Mouse (Mus musculus) hindbrain, embryonic 15.5 days (tissue): ENCODE data around the gene Dock7. TPM values are rescaled to one million over a fixed set of nuclear protein-coding genes. Genes with fewer than 3 reads are reported as not detected.
A peak's percentile ranks its signal among the peaks of the same experiment; 100 is the strongest.

ENCODE experiments used
- ATAC-seq: fragments of 200-750 bp; cut with Nextera tagmentation; 2 replicates; pipeline ENCODE4 v1.8.0; 2017; ENCODE audit warnings: low read depth, moderate number of reproducible peaks, moderate TSS enrichment; ENCODE audit not compliant: low FRiP score
- H3K27ac ChIP-seq: fragments of 300-500 bp; sonication (generic); replicated peaks from 2 replicates; pipeline ENCODE4 v1.5.1; 2015; ENCODE audit warnings: mild to moderate bottlenecking, inconsistent platforms
- H3K27me3 ChIP-seq: fragments of 300-500 bp; sonication (generic); 2 replicates; pipeline ENCODE4 v1.6.1; 2015; ENCODE audit warnings: control low read depth, inconsistent platforms
- H3K36me3 ChIP-seq: fragments of 300-500 bp; sonication (generic); 2 replicates; pipeline ENCODE4 v1.6.1; 2015; ENCODE audit warnings: control low read depth, inconsistent platforms
- H3K4me1 ChIP-seq: fragments of 300-500 bp; sonication (generic); replicated peaks from 2 replicates; pipeline ENCODE4 v1.6.1; 2015; ENCODE audit warnings: control low read depth, inconsistent platforms
- H3K4me2 ChIP-seq: fragments of 300-500 bp; sonication (generic); 2 replicates; pipeline ENCODE4 v1.6.1; 2015; ENCODE audit warnings: moderate library complexity, mild to moderate bottlenecking, inconsistent platforms
- H3K4me3 ChIP-seq: fragments of 300-500 bp; sonication (generic); 2 replicates; pipeline ENCODE4 v1.5.1; 2015; ENCODE audit warnings: mild to moderate bottlenecking, inconsistent platforms
- H3K9ac ChIP-seq: fragments of 300-500 bp; sonication (generic); 2 replicates; pipeline ENCODE4 v1.6.1; 2015; ENCODE audit warnings: inconsistent platforms
- H3K9me3 ChIP-seq: fragments of 300-500 bp; sonication (generic); 2 replicates; pipeline ENCODE4 v1.6.1; 2016; ENCODE audit warnings: control low read depth, inconsistent platforms
- WGBS: fragments of 180-500 bp; shearing (Covaris S2); methylation state at CpG from one replicate; pipeline ENCODE4 v1.1.7; 2015; 5-methylcytosine and 5-hydroxymethylcytosine counted together
- polyA plus RNA-seq: library from polyadenylated mRNA; unstranded; fragments of >200 nt; fragmentation: Nextera tagmentation; extraction: Ambion mirVana; gene quantifications from 2 replicates; pipeline ENCODE4 v1.2.1, GENCODE M21; 2015

Gene Dock7
- polyA plus RNA-seq, result 58.1 and 59.1 TPM in 2 replicates

- H3K4me1 ChIP-seq, result peaks cover 53% of the 10 kb centered on the region
- peak; percentile 94 for ATAC-seq
- peak within 1 kb of the TSS; percentile 96 for H3K27ac ChIP-seq
- H3K4me2 ChIP-seq, result peak within 1 kb of the TSS; percentile 57
- H3K9ac ChIP-seq, result peak within 1 kb of the TSS; percentile 99
- H3K4me3 ChIP-seq, result peak within 1 kb of the TSS; percentile 96
- no peaks in the 10 kb centered on the region for H3K27me3 ChIP-seq
- H3K9me3 ChIP-seq, result no peaks in the 10 kb centered on the region
- no peaks in the 10 kb centered on the region for H3K36me3 ChIP-seq
- 0% methylated on average over 68 of the region's 117 CpGs for WGBS
Observed at GRCm38 (mm10) chr4:99120211-99121122, at the start of gene Dock7. Dock7 (minus strand) TSS chr4:99120915.

GRCm38 (mm10) chr4:99168869-99169268 lies 48.2 kb upstream of the Dock7 start:
- ATAC-seq, result no peak

GRCm38 (mm10) chr4:99163547-99163946 lies 42.8 kb upstream of the Dock7 start:
- 0 out of 2 replicates have a peak, but pooled peaks cover 8% of the 10 kb centered on the region for H3K27me3 ChIP-seq
- no peak for ATAC-seq
- H3K9ac ChIP-seq, result no peak overlapping the region
- H3K4me1 ChIP-seq, result peaks cover 10% of the 10 kb centered on the region; the same call in 1 of the 2 replicates
- H3K4me2 ChIP-seq, result no peak overlapping the region
- H3K36me3 ChIP-seq, result no peaks in the 10 kb centered on the region
- H3K4me3 ChIP-seq, result no peak overlapping the region
- H3K9me3 ChIP-seq, result no peaks in the 10 kb centered on the region
- 13% methylated on average over 4 of the region's 4 CpGs for WGBS
- no peak overlapping the region for H3K27ac ChIP-seq

More at GRCm38 (mm10) chr4:99168869-99169268, 48.2 kb upstream of the Dock7 start:
- Histone ChIP-seq H3K9me3 (no peaks in the 10 kb centered on the region), H3K4me3 (no peak overlapping the region), H3K9ac (no peak overlapping the region), H3K4me2 (no peak overlapping the region), H3K27ac (no peak overlapping the region), H3K4me1 (no peaks in the 10 kb centered on the region), H3K27me3 (0 out of 2 replicates have a peak, but pooled peaks cover 3% of the 10 kb centered on the region), H3K36me3 (no peaks in the 10 kb centered on the region)
- 92% methylated on average over 5 of the region's 5 CpGs for WGBS

- H3K9me3 ChIP-seq, result no peaks in the 10 kb centered on the region
- H3K4me3 ChIP-seq, result no peak overlapping the region
- H3K27ac ChIP-seq, result no peak overlapping the region
- no peak for ATAC-seq
- 56% methylated on average over 9 of the region's 9 CpGs for WGBS
- H3K4me2 ChIP-seq, result no peak overlapping the region
- no peaks in the 10 kb centered on the region for H3K36me3 ChIP-seq
- H3K4me1 ChIP-seq, result peaks cover 10% of the 10 kb centered on the region; the same call in 1 of the 2 replicates
- no peak overlapping the region for H3K9ac ChIP-seq
- 0 out of 2 replicates have a peak, but pooled peaks cover 8% of the 10 kb centered on the region for H3K27me3 ChIP-seq
Observed at GRCm38 (mm10) chr4:99163001-99163400, 42.3 kb upstream of the Dock7 start.

GRCm38 (mm10) chr4:99161457-99161971 lies 40.8 kb upstream of the Dock7 start:
- WGBS, result 7% methylated on average over 6 of the region's 6 CpGs
- ATAC-seq, result no peak
- Histone ChIP-seq H3K27me3 (0 out of 2 replicates have a peak, but pooled peaks cover 8% of the 10 kb centered on the region), H3K4me1 (peaks cover 10% of the 10 kb centered on the region; the same call in 1 of the 2 replicates), H3K4me2 (peak overlapping the region; percentile 7; the same call in 1 of the 2 replicates), H3K4me3 (no peak overlapping the region), H3K9me3 (no peaks in the 10 kb centered on the region), H3K9ac (no peak overlapping the region), H3K27ac (no peak overlapping the region), H3K36me3 (no peaks in the 10 kb centered on the region)

- Histone ChIP-seq H3K27ac (no peak overlapping the region), H3K9ac (no peak overlapping the region), H3K36me3 (no peaks in the 10 kb centered on the region), H3K4me2 (no peak overlapping the region), H3K9me3 (no peaks in the 10 kb centered on the region), H3K4me3 (no peak overlapping the region), H3K4me1 (peaks cover 10% of the 10 kb centered on the region; the same call in 1 of the 2 replicates), H3K27me3 (0 out of 2 replicates have a peak, but pooled peaks cover 8% of the 10 kb centered on the region)
- no peak for ATAC-seq
- 25% methylated on average over 5 of the region's 5 CpGs for WGBS
Observed at GRCm38 (mm10) chr4:99160899-99161298, 40.2 kb upstream of the Dock7 start.

- WGBS, result 6% methylated on average over 3 of the region's 3 CpGs
Observed at GRCm38 (mm10) chr4:99160414-99160813, 39.7 kb upstream of the Dock7 start.

GRCm38 (mm10) chr4:99158495-99158894 lies 37.8 kb upstream of the Dock7 start:
- no peaks in the 10 kb centered on the region for H3K36me3 ChIP-seq
- no peak overlapping the region for H3K4me3 ChIP-seq
- no peak for ATAC-seq
- H3K27ac ChIP-seq, result no peak overlapping the region
- WGBS, result 87% methylated on average over 5 of the region's 5 CpGs
- no peak overlapping the region for H3K4me2 ChIP-seq
- H3K4me1 ChIP-seq, result peaks cover 8% of the 10 kb centered on the region; the same call in 1 of the 2 replicates
- no peak overlapping the region for H3K9ac ChIP-seq
- no peaks in the 10 kb centered on the region for H3K9me3 ChIP-seq
- 0 out of 2 replicates have a peak, but pooled peaks cover 5% of the 10 kb centered on the region for H3K27me3 ChIP-seq

More at GRCm38 (mm10) chr4:99160414-99160813, 39.7 kb upstream of the Dock7 start:
- no peak overlapping the region for H3K27ac ChIP-seq
- 0 out of 2 replicates have a peak, but pooled peaks cover 8% of the 10 kb centered on the region for H3K27me3 ChIP-seq
- no peak for ATAC-seq
- H3K36me3 ChIP-seq, result no peaks in the 10 kb centered on the region
- no peak overlapping the region for H3K9ac ChIP-seq
- no peaks in the 10 kb centered on the region for H3K9me3 ChIP-seq
- H3K4me1 ChIP-seq, result peaks cover 10% of the 10 kb centered on the region; the same call in 1 of the 2 replicates
- H3K4me3 ChIP-seq, result no peak overlapping the region
- H3K4me2 ChIP-seq, result no peak overlapping the region

- Histone ChIP-seq H3K9me3 (no peaks in the 10 kb centered on the region), H3K4me2 (no peak overlapping the region), H3K27ac (no peak overlapping the region), H3K36me3 (no peaks in the 10 kb centered on the region), H3K4me1 (peaks cover 5% of the 10 kb centered on the region; the same call in 1 of the 2 replicates), H3K9ac (no peak overlapping the region), H3K27me3 (0 out of 2 replicates have a peak, but pooled peaks cover under 1% of the 10 kb centered on the region), H3K4me3 (no peak overlapping the region)
- 63% methylated on average over 11 of the region's 11 CpGs for WGBS
- ATAC-seq, result no peak
Observed at GRCm38 (mm10) chr4:99156641-99157307, 36.1 kb upstream of the Dock7 start.

GRCm38 (mm10) chr4:99151885-99152558 lies 31.3 kb upstream of the Dock7 start:
- Histone ChIP-seq H3K36me3 (no peaks in the 10 kb centered on the region), H3K27ac (no peak overlapping the region), H3K4me2 (no peak overlapping the region), H3K4me3 (no peak overlapping the region), H3K27me3 (no peaks in the 10 kb centered on the region), H3K9me3 (no peaks in the 10 kb centered on the region), H3K9ac (no peak overlapping the region), H3K4me1 (no peaks in the 10 kb centered on the region)
- ATAC-seq, result no peak
- 50% methylated on average over 4 of the region's 4 CpGs for WGBS

GRCm38 (mm10) chr4:99151434-99151833 lies 30.7 kb upstream of the Dock7 start:
- Histone ChIP-seq H3K27me3 (no peaks in the 10 kb centered on the region), H3K4me2 (no peak overlapping the region), H3K36me3 (no peaks in the 10 kb centered on the region), H3K27ac (no peak overlapping the region), H3K9me3 (no peaks in the 10 kb centered on the region), H3K9ac (no peak overlapping the region), H3K4me3 (no peak overlapping the region), H3K4me1 (no peaks in the 10 kb centered on the region)
- no peak for ATAC-seq
- WGBS, result 94% methylated on average over 4 of the region's 4 CpGs
